Mouse (Mus musculus): Measurements from ENCODE around the gene Ntng1.
"Not testable (repeated sequence)": the region's sequence is repeated elsewhere in the genome, so short reads cannot be mapped to it uniquely, and the experiment has no call there.

Ntng1 gene

GRCm38 (mm10) chr3:109782289-109782951 is 361.4 kb downstream of the Ntng1 start:
- no peak for DNase-seq (ENCODE audit: low spot score)

DNA sequence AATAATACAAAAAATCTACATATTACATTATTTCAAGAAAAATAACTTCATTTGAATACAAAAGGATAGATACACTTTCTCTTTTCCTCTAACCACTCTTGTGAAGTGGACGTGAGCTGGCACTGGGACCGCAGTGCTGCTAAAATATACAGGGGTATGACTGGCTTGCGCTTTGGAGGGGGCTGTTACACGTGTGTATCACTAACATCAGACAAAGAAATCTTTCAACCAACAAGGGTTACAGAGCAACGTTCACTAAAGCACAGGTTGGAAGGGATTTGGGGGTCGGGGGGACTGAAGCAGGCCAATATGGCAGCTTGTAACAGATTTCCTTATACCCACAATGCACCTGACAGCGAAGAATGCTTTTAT is 361.9 kb downstream of the Ntng1 start:
- no peak for DNase-seq (ENCODE audit: low spot score)

- no peak for DNase-seq (ENCODE audit: low spot score)
Observed at GRCm38 (mm10) chr3:109775200-109775599, 368.6 kb downstream of the Ntng1 start.

DNA sequence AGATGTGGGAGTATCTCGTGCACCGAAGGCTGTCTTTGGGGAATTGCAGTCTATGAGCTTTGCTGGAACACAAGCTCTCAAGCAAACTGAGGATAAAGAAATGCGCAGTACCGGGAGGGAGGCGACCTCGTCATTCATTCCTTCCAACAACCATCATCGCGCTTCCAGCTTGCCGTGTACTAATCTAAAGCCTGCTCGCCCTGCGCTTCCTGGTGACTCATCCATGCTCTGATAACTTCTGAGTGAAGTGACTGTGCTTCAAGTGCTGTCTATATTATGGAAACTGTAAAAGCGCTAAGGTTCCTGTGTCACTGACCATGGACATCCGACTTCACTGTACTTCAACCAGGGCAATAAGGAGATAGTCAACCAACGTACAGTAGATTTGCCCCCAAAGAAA is 371.7 kb downstream of the Ntng1 start:
- DNase-seq (ENCODE audit: low spot score), result no peak

GRCm38 (mm10) chr3:109766939-109767338 is 376.9 kb downstream of the Ntng1 start:
- no peak for DNase-seq (ENCODE audit: low spot score)

GRCm38 (mm10) chr3:109765608-109766007 is 378.2 kb downstream of the Ntng1 start:
- DNase-seq (ENCODE audit: low spot score), result no peak

GRCm38 (mm10) chr3:109765141-109765540 is 378.7 kb downstream of the Ntng1 start:
- DNase-seq (ENCODE audit: low spot score), result no peak

GRCm38 (mm10) chr3:109756426-109756825 is 387.4 kb downstream of the Ntng1 start:
- no peak for DNase-seq (ENCODE audit: low spot score)

DNA sequence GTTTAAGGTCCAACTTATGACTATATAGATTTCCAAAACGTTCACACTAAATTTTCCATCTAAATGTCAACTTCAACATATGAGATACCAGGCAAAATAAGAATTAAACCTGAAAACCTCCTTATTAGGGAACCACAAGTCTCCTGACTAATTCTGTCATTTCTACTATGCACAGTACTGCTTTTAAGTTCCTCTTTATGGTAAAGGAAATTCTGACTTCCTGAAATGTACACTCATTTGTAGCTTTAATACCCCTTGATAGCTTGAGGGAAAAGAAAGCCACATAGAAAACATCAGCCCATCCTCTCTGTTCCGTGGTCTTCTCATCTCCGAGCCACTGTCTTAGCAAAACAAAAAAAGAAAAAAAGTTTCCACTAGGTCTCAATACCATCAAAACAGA is 396.2 kb downstream of the Ntng1 start:
- DNase-seq (ENCODE audit: low spot score), result not testable (repeated sequence)

DNA sequence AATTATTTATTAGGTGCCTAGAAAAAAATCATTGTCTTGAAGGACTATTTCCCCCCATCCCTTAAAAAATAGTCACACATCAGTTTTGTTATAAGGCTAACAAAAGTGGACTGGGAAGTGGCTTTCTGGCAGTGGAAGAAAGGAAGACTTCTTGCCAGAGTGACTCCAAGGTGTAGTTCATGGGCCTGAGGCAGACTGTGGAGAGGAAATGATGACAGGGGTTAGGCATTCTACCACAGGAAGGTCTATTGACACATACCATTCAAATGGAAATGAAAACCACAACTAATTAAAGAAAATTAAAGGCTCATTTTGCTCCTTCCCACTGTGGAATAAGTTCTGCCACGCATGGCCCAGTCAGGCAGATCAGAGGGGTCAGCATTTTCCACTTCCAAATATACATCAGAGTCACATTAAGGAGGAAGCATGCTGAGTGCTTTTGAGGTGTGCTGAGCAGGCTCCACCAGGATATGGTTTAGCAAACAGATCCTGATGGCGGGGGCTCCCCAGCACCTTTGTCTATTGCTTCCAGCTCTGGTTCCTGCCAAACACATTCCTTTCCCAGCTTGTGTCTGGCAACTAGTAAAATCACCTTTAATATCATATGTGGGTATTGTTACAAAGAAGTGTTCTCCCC is 403.2 kb downstream of the Ntng1 start:
- DNase-seq (ENCODE audit: low spot score), result no peak

DNA sequence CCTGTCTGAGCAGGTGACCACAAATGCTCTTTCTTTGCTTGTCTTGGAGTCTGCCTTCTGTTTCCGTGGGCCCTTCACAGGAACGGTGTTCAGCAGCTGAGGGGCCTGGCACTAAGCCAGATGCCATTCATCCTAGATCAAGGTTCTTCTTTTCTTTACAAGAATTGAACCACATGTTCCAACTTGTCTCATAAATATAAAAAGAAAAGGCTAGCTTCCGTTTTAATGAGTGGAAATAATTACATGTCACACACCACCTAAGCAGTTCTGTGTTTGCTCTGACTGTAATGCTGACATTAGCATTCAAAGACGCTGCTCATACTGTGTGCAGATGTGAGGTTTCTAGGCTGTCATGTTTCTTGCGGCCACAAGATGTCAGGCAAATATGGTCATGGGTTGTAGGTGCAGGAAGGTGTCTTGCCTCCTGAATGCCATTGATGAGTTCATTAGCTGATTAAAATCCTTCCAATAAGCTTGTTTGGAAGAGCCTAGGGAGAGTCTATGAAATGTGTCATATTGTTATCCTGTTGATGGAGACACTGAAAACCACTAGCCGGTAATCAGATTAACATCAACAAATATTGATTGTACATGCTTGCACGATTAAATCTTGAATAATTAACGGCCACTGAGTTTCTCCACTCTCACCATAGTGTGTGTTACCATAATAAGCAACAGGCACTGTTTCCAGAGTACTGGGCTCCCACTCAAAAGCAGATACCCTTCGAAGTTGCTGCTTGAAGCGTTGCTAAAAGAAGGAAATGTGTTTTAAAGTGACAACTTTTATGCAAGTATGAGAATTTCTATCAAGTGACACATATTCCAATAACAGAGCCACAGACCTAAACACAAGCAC is 411.3 kb downstream of the Ntng1 start:
- no peak for DNase-seq (ENCODE audit: low spot score)

DNA sequence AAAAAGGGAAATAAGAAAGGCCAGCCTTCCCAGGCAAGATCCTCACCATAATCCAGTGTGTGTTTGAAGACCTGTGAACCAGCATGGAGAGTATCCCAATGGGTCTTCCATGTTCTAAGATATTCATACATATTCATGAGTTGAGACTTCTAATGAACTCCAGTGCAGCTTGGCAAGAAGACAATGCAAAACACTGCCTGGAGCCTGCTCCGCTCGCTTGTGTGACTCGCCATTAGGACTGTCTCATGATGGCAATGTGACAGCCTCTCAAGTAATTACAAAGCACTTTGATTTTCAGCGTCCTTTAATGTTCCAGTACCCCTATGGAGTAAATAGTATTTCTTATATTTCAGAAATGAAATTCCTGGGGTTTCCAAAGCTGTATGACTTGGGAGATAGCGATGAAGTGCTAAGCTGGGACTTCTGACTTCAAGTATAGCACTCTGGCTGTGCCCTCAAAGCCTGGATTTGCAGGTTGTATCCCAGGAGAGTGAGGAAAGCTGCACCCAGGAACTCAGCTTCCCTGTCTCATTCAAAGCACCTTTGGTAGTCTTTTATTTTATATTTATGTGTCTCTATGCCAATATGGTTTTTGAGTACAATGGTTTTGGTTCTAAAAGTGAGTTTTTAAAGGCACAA is 412.1 kb downstream of the Ntng1 start:
- DNase-seq (ENCODE audit: low spot score), result no peak
